Mouse (Mus musculus) kidney, embryonic 16.5 days (tissue): ENCODE results near the gene Glp2r. TPM values are rescaled to one million over a fixed set of nuclear protein-coding genes. Genes with fewer than 3 reads are reported as not detected.
A peak's percentile ranks its signal among the peaks of the same experiment; 100 is the strongest.

ENCODE experiments used
- ATAC-seq: fragments of 200-750 bp; cut with Nextera tagmentation; 2 replicates; pipeline ENCODE4 v1.8.0; 2017; ENCODE audit warnings: moderate TSS enrichment; ENCODE audit not compliant: low FRiP score, low TSS enrichment
- H3K27ac ChIP-seq: fragments of 300-500 bp; sonication (generic); 2 replicates; pipeline ENCODE4 v1.5.1; 2014; ENCODE audit warnings: low read length
- H3K27me3 ChIP-seq: fragments of 300-500 bp; sonication (generic); 2 replicates; pipeline ENCODE4 v1.6.1; 2014; ENCODE audit warnings: low read length, control low read depth, mixed read lengths; ENCODE audit not compliant: insufficient read depth
- H3K36me3 ChIP-seq: fragments of 300-500 bp; sonication (generic); 2 replicates; pipeline ENCODE4 v1.6.1; 2014; ENCODE audit warnings: low read length, control low read depth, mixed read lengths; ENCODE audit not compliant: insufficient read depth
- H3K4me1 ChIP-seq: fragments of 300-500 bp; sonication (generic); 2 replicates; pipeline ENCODE4 v1.6.1; 2014; ENCODE audit warnings: low read length, control low read depth, mixed read lengths; ENCODE audit not compliant: insufficient read depth
- H3K4me2 ChIP-seq: fragments of 300-500 bp; sonication (generic); replicated peaks from 2 replicates; pipeline ENCODE4 v1.6.1; 2014; ENCODE audit warnings: low read depth, low read length
- H3K4me3 ChIP-seq: fragments of 300-500 bp; sonication (generic); 2 replicates; pipeline ENCODE4 v1.5.1; 2014; ENCODE audit warnings: mild to moderate bottlenecking, low read length
- H3K9ac ChIP-seq: fragments of 300-500 bp; sonication (generic); replicated peaks from 2 replicates; pipeline ENCODE4 v1.6.1; 2014; ENCODE audit warnings: low read length
- H3K9me3 ChIP-seq: fragments of 300-500 bp; sonication (generic); 2 replicates; pipeline ENCODE4 v1.6.1; 2016; ENCODE audit warnings: low read length, control low read depth
- WGBS: fragments of 180-500 bp; shearing (Covaris S2); extraction: QIAGEN DNeasy Blood & Tissue Kit; methylation state at CpG from one replicate; pipeline ENCODE4 v1.1.7; 2014; 5-methylcytosine and 5-hydroxymethylcytosine counted together
- polyA plus RNA-seq: library from polyadenylated mRNA; unstranded; fragments of >200 nt; fragmentation: Nextera tagmentation; extraction: Ambion mirVana; gene quantifications from 2 replicates; pipeline ENCODE4 v1.2.1, GENCODE M21; 2015

Gene Glp2r
- polyA plus RNA-seq, 1 experiment from 2014 or later = 0.07 TPM

DNA sequence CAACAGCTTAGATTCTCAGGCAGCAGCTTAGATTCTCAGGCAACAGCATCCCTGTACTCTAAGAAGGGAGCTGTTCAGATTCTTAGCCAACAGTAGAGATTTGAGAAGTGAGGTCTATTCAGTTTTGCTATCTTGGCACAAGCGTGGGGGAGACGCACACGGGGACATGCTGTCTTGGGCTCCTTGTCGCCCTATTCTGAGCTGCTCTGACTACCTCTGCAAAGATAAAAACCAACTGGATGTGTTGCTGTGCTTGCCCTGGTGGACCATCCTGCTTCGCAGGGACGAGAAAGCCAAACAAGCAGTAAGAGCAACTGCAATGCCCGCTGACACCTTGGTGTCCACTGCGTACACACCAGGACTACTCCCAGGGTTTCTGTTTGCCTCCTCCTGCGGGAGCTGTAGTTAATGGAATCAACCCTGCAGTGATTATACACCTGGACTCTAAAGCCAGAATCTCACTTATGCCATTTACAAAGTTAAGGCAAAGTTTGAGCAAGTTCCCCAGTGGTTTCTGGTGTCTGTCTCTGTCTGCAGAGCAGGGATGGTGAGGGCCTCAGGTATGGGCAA is 117.3 kb downstream of the Glp2r start:
- no peak overlapping the region for H3K4me3 ChIP-seq
- H3K9me3 ChIP-seq = no peaks in the 10 kb centered on the region
- H3K27ac ChIP-seq = no peak overlapping the region
- H3K9ac ChIP-seq = no peak overlapping the region
- WGBS = 86% methylated on average over 9 of the region's 9 CpGs
- H3K4me2 ChIP-seq = no peak overlapping the region
- no peak for ATAC-seq
- H3K36me3 ChIP-seq = no peaks in the 10 kb centered on the region
- H3K27me3 ChIP-seq = no peaks in the 10 kb centered on the region
- no peaks in the 10 kb centered on the region for H3K4me1 ChIP-seq

- no peak overlapping the region for H3K4me3 ChIP-seq
These were observed 118.1 kb downstream of the Glp2r start for GRCm38 (mm10) chr11:67652893-67653255.

GRCm38 (mm10) chr11:67652194-67652892 is 118.6 kb downstream of the Glp2r start:
- Histone ChIP-seq H3K36me3 (no peaks in the 10 kb centered on the region), H3K27ac (no peak overlapping the region), H3K9me3 (no peaks in the 10 kb centered on the region), H3K4me2 (no peak overlapping the region), H3K27me3 (no peaks in the 10 kb centered on the region), H3K4me3 (no peak overlapping the region), H3K9ac (no peak overlapping the region), H3K4me1 (no peaks in the 10 kb centered on the region)
- ATAC-seq = no peak
- 16% methylated on average over 14 of the region's 14 CpGs for WGBS

More at GRCm38 (mm10) chr11:67652893-67653255, 118.1 kb downstream of the Glp2r start:
- ATAC-seq = no peak
- Histone ChIP-seq H3K27me3 (no peaks in the 10 kb centered on the region), H3K27ac (no peak overlapping the region), H3K4me1 (no peaks in the 10 kb centered on the region), H3K9me3 (no peaks in the 10 kb centered on the region), H3K36me3 (no peaks in the 10 kb centered on the region), H3K4me2 (no peak overlapping the region), H3K9ac (no peak overlapping the region)
- WGBS = 39% methylated on average over 6 of the region's 6 CpGs

- Histone ChIP-seq H3K36me3 (no peaks in the 10 kb centered on the region), H3K4me1 (no peaks in the 10 kb centered on the region), H3K9ac (no peak overlapping the region), H3K9me3 (no peaks in the 10 kb centered on the region), H3K4me2 (no peak overlapping the region), H3K27me3 (no peaks in the 10 kb centered on the region), H3K27ac (no peak overlapping the region), H3K4me3 (no peak overlapping the region)
- ATAC-seq = no peak
- whole genome bisulfite sequencing = 79% methylated on average over 6 of the region's 6 CpGs
These were observed 119.2 kb downstream of the Glp2r start for GRCm38 (mm10) chr11:67651731-67652130.

DNA sequence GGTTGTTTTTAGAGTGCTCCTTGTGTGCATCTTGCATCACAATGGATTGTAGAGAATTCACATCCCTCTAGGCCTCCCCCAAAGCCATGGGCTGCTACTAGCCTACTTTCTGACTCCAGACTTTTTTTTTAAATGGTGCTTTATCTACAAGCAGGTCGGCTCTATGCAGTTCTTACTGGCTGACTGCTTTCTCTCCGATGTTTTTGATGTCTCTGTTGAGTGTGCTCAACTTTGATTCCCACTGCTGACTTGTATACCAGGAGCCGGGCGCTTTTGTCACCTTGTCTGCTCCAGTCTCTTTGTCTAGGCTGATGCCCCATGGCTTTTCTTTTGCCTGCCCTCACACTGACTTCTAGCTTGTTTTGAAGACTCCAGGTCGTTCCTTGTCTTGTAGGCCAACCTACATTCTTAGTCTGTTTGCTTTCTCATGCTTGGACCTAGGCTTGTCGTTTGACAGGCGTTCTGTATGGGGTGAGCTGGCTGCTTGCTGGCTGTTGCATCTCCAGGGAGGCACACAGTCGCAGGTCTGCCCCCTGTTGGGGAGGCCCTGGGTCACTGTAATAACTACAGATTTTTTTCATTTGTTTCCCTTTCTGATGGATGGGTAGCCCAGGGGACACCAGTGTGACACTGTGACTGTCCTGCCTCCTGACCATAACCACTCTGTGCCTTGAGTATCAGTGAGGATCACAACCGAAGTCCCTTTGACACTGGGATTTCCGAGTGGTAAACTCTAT is 120.8 kb downstream of the Glp2r start:
- Histone ChIP-seq H3K4me3 (no peak overlapping the region), H3K4me1 (no peaks in the 10 kb centered on the region), H3K36me3 (no peaks in the 10 kb centered on the region), H3K27ac (no peak overlapping the region), H3K9ac (no peak overlapping the region), H3K27me3 (no peaks in the 10 kb centered on the region), H3K9me3 (no peaks in the 10 kb centered on the region), H3K4me2 (no peak overlapping the region)
- ATAC-seq = no peak
- 59% methylated on average over 10 of the region's 10 CpGs for WGBS

- H3K9ac ChIP-seq = no peak overlapping the region
- no peaks in the 10 kb centered on the region for H3K9me3 ChIP-seq
- H3K36me3 ChIP-seq = no peaks in the 10 kb centered on the region
- no peak overlapping the region for H3K27ac ChIP-seq
- no peak overlapping the region for H3K4me3 ChIP-seq
- no peaks in the 10 kb centered on the region for H3K4me1 ChIP-seq
- 70% methylated on average over 11 of the region's 11 CpGs for WGBS
- no peak overlapping the region for H3K4me2 ChIP-seq
- no peak for ATAC-seq
- no peaks in the 10 kb centered on the region for H3K27me3 ChIP-seq
These were observed 122.1 kb downstream of the Glp2r start for GRCm38 (mm10) chr11:67648651-67649407.

GRCm38 (mm10) chr11:67647745-67648144 is 123.2 kb downstream of the Glp2r start:
- Histone ChIP-seq H3K4me3 (no peak overlapping the region), H3K4me2 (no peak overlapping the region), H3K27ac (no peak overlapping the region), H3K27me3 (no peaks in the 10 kb centered on the region), H3K9ac (no peak overlapping the region), H3K36me3 (no peaks in the 10 kb centered on the region), H3K9me3 (no peaks in the 10 kb centered on the region), H3K4me1 (no peaks in the 10 kb centered on the region)
- WGBS = 30% methylated on average over 5 of the region's 5 CpGs
- ATAC-seq = peak; percentile 53; the same call in 1 of the 2 replicates

GRCm38 (mm10) chr11:67644632-67645149 is 126.3 kb downstream of the Glp2r start:
- no peak for ATAC-seq
- WGBS = 68% methylated on average over 6 of the region's 6 CpGs
- Histone ChIP-seq H3K9ac (no peak overlapping the region), H3K36me3 (no peaks in the 10 kb centered on the region), H3K27me3 (no peaks in the 10 kb centered on the region), H3K4me2 (no peak overlapping the region), H3K27ac (no peak overlapping the region), H3K4me1 (no peaks in the 10 kb centered on the region), H3K4me3 (no peak overlapping the region), H3K9me3 (no peaks in the 10 kb centered on the region)

DNA sequence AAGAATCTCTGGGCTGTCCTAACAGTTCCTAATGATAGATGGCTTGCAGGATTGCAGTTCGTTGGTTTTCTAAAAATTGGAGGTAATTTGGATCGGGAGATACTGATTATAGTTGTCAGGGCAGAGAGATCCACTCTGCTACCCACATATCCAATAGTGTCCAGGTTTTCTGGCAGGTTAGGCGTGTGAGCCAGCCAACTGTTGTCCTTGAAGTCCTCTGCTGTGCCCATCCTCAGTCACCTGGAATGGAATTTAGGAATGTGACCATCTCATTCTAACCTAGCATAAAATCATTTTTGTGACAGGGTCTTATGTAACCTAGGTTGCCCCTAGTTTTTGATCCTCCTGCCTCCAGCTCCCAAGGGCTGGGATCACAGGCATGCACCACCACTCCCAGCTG is 127.5 kb downstream of the Glp2r start:
- Histone ChIP-seq H3K4me1 (no peaks in the 10 kb centered on the region), H3K9ac (no peak overlapping the region), H3K27me3 (no peaks in the 10 kb centered on the region), H3K9me3 (no peaks in the 10 kb centered on the region), H3K27ac (no peak overlapping the region), H3K4me2 (no peak overlapping the region), H3K4me3 (no peak overlapping the region), H3K36me3 (no peaks in the 10 kb centered on the region)
- 84% methylated on average over 3 of the region's 3 CpGs for WGBS
- ATAC-seq = no peak
